Mouse (Mus musculus): Measurements from ENCODE around the gene Abat. TPM values are rescaled to one million over a fixed set of nuclear protein-coding genes. Genes with fewer than 3 reads are reported as not detected.

Gene Abat
- polyA plus RNA-seq, 2 experiments, result 19.1 to 23.2 TPM

- DNase-seq (ENCODE audit: low spot score) (no peak), ATAC-seq (ENCODE audit: low FRiP score, low read depth) (no peak)
- TF ChIP-seq POLR2A (IDR thresholded peaks at IDR 0.05; ENCODE audit: borderline replicate concordance, extremely low read depth, insufficient read depth, insufficient read length), result no peak
- H3K27ac ChIP-seq (replicated peaks; ENCODE audit: low read depth, low read length), result no peak overlapping the region
- H3K4me2 ChIP-seq (replicated peaks; ENCODE audit: low read depth, low read length, severe bottlenecking), result no peak overlapping the region
- H3K4me3 ChIP-seq (replicated peaks; ENCODE audit: low read length), result no peak overlapping the region
- no peaks in the 10 kb centered on the region for H3K27me3 ChIP-seq (ENCODE audit: control insufficient read depth, insufficient read depth, low read length)
- no peak overlapping the region for H3K9ac ChIP-seq (ENCODE audit: low read depth, low read length, severe bottlenecking)
- WGBS, result 90% methylated on average over 5 of the region's 5 CpGs
- no peaks in the 10 kb centered on the region for H3K9me3 ChIP-seq (ENCODE audit: control insufficient read depth, low read length)
- peaks cover 4% of the 10 kb centered on the region for H3K4me1 ChIP-seq (ENCODE audit: control insufficient read depth, insufficient read depth, low read length)
- H3K36me3 ChIP-seq (ENCODE audit: control insufficient read depth, insufficient read depth, low read length), result peaks cover 29% of the 10 kb centered on the region
Observed at GRCm38 (mm10) chr16:8631428-8631827, 118.2 kb downstream of the Abat start.

- no peak for TF ChIP-seq POLR2A (IDR thresholded peaks at IDR 0.05; ENCODE audit: borderline replicate concordance, extremely low read depth, insufficient read depth, insufficient read length)
- Histone ChIP-seq H3K9me3 (ENCODE audit: control insufficient read depth, low read length) (no peaks in the 10 kb centered on the region), H3K4me2 (replicated peaks; ENCODE audit: low read depth, low read length, severe bottlenecking) (peak overlapping the region; percentile 83), H3K4me3 (replicated peaks; ENCODE audit: low read length) (peak overlapping the region; percentile 80), H3K9ac (ENCODE audit: low read depth, low read length, severe bottlenecking) (peak overlapping the region; percentile 67), H3K27me3 (ENCODE audit: control insufficient read depth, insufficient read depth, low read length) (no peaks in the 10 kb centered on the region), H3K36me3 (ENCODE audit: control insufficient read depth, insufficient read depth, low read length) (peaks cover 28% of the 10 kb centered on the region), H3K4me1 (ENCODE audit: control insufficient read depth, insufficient read depth, low read length) (peaks cover 9% of the 10 kb centered on the region), H3K27ac (replicated peaks; ENCODE audit: low read depth, low read length) (peak overlapping the region; percentile 79)
- ATAC-seq (ENCODE audit: low FRiP score, low read depth) (peak; percentile 4; the same call in 1 of the 2 replicates), DNase-seq (ENCODE audit: low spot score) (no peak)
- WGBS, result 0% methylated on average over 13 of the region's 13 CpGs
Observed at GRCm38 (mm10) chr16:8636867-8637216, 123.6 kb downstream of the Abat start.

- ATAC-seq (ENCODE audit: low FRiP score, low read depth) (peak; percentile 95), DNase-seq (ENCODE audit: low spot score) (peak; percentile 96)
- WGBS, result under 1% methylated on average over 59 of the region's 59 CpGs
- peaks cover 9% of the 10 kb centered on the region for H3K4me1 ChIP-seq (ENCODE audit: control insufficient read depth, insufficient read depth, low read length)
- H3K36me3 ChIP-seq (ENCODE audit: control insufficient read depth, insufficient read depth, low read length), result peaks cover 27% of the 10 kb centered on the region
- peak within 1 kb of the TSS; percentile 79 for H3K27ac ChIP-seq (replicated peaks; ENCODE audit: low read depth, low read length)
- peak within 1 kb of the TSS; percentile 67 for H3K9ac ChIP-seq (ENCODE audit: low read depth, low read length, severe bottlenecking)
- 0 out of 2 replicates have a peak, but pooled peaks have one; percentile 10 for TF ChIP-seq POLR2A (IDR thresholded peaks at IDR 0.05; ENCODE audit: borderline replicate concordance, extremely low read depth, insufficient read depth, insufficient read length)
- H3K4me3 ChIP-seq (replicated peaks; ENCODE audit: low read length), result peak within 1 kb of the TSS; percentile 80
- no peaks in the 10 kb centered on the region for H3K27me3 ChIP-seq (ENCODE audit: control insufficient read depth, insufficient read depth, low read length)
- no peaks in the 10 kb centered on the region for H3K9me3 ChIP-seq (ENCODE audit: control insufficient read depth, low read length)
- H3K4me2 ChIP-seq (replicated peaks; ENCODE audit: low read depth, low read length, severe bottlenecking), result peak within 1 kb of the TSS; percentile 83
Observed at GRCm38 (mm10) chr16:8637217-8638051, 124.2 kb downstream of the Abat start, which contains the start of the genes Pmm2 and Tmem186. Pmm2 (plus strand) TSS chr16:8637674. Tmem186 (minus strand) TSS chr16:8637712.

GRCm38 (mm10) chr16:8638131-8638530, 124.9 kb downstream of the Abat start:
- H3K9me3 ChIP-seq (ENCODE audit: control insufficient read depth, low read length), result no peaks in the 10 kb centered on the region
- H3K4me3 ChIP-seq (replicated peaks; ENCODE audit: low read length), result peak overlapping the region; percentile 80
- H3K27me3 ChIP-seq (ENCODE audit: control insufficient read depth, insufficient read depth, low read length), result no peaks in the 10 kb centered on the region
- peaks cover 9% of the 10 kb centered on the region for H3K4me1 ChIP-seq (ENCODE audit: control insufficient read depth, insufficient read depth, low read length)
- ATAC-seq (ENCODE audit: low FRiP score, low read depth) (no peak), DNase-seq (ENCODE audit: low spot score) (no peak)
- H3K36me3 ChIP-seq (ENCODE audit: control insufficient read depth, insufficient read depth, low read length), result peaks cover 28% of the 10 kb centered on the region
- TF ChIP-seq POLR2A (IDR thresholded peaks at IDR 0.05; ENCODE audit: borderline replicate concordance, extremely low read depth, insufficient read depth, insufficient read length), result no peak
- WGBS, result 46% methylated on average over 7 of the region's 7 CpGs
- H3K9ac ChIP-seq (ENCODE audit: low read depth, low read length, severe bottlenecking), result peak overlapping the region; percentile 67
- peak overlapping the region; percentile 83 for H3K4me2 ChIP-seq (replicated peaks; ENCODE audit: low read depth, low read length, severe bottlenecking)
- H3K27ac ChIP-seq (replicated peaks; ENCODE audit: low read depth, low read length), result peak overlapping the region; percentile 79

- WGBS, result 88% methylated on average over 11 of the region's 11 CpGs
Observed at GRCm38 (mm10) chr16:8639466-8640191, 126.4 kb downstream of the Abat start.

More at GRCm38 (mm10) chr16:8639466-8640191, 126.4 kb downstream of the Abat start:
- peaks cover 9% of the 10 kb centered on the region for H3K4me1 ChIP-seq (ENCODE audit: control insufficient read depth, insufficient read depth, low read length)
- H3K36me3 ChIP-seq (ENCODE audit: control insufficient read depth, insufficient read depth, low read length), result peaks cover 38% of the 10 kb centered on the region
- no peak for TF ChIP-seq POLR2A (IDR thresholded peaks at IDR 0.05; ENCODE audit: borderline replicate concordance, extremely low read depth, insufficient read depth, insufficient read length)
- no peak overlapping the region for H3K9ac ChIP-seq (ENCODE audit: low read depth, low read length, severe bottlenecking)
- H3K27ac ChIP-seq (replicated peaks; ENCODE audit: low read depth, low read length), result no peak overlapping the region
- H3K9me3 ChIP-seq (ENCODE audit: control insufficient read depth, low read length), result no peaks in the 10 kb centered on the region
- H3K4me2 ChIP-seq (replicated peaks; ENCODE audit: low read depth, low read length, severe bottlenecking), result no peak overlapping the region
- no peaks in the 10 kb centered on the region for H3K27me3 ChIP-seq (ENCODE audit: control insufficient read depth, insufficient read depth, low read length)
- H3K4me3 ChIP-seq (replicated peaks; ENCODE audit: low read length), result no peak overlapping the region
- ATAC-seq (ENCODE audit: low FRiP score, low read depth), result no peak
- no peak for DNase-seq (ENCODE audit: low spot score)

Data from limb, embryonic 14.5 days (tissue).